Mouse (Mus musculus): ENCODE measurements around the gene Arl5c.
A peak's percentile ranks its signal among the peaks of the same experiment; 100 is the strongest.

The Arl5c gene

DNA sequence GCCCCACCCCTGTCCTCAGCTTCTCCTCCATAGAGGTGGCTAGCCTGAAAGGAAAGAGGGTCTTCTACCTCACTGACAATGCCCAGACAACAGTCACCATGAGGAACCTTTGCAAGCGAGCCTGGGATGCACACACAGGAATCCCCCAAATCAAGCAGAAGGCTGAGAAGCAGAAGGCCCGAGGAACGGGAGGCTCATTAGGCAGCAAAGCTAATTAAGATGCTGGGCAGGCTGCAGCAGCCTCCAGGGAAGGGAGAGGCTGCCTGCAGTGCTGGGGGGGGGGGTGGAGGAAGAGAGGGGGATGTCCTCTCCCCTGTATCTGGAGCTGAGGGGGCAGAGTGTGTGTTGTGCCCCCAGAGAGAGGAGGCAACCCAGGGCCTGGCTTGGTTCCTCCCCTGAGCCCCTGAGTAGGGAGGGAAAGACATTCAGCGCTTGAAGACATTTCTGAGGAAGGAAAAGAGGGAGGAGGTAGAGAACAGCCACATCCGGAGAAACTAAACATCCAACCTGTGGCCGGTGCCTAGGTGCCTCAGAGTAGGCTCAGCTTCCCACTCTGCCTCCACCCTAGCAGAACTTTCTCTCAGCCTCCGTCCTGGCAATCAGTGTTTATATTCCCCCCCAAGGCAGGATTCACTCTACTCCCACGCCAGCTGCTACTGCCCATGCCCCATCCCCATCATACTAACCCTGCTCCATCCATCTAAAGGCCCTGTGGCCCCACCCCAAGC, 24.1 kb upstream of the Arl5c start:
- no peak for DNase-seq (ENCODE audit: low read depth, low spot score)

GRCm38 (mm10) chr11:98018858-98019641, 23.1 kb upstream of the Arl5c start:
- no peak for DNase-seq (ENCODE audit: low read depth, low spot score)

DNA sequence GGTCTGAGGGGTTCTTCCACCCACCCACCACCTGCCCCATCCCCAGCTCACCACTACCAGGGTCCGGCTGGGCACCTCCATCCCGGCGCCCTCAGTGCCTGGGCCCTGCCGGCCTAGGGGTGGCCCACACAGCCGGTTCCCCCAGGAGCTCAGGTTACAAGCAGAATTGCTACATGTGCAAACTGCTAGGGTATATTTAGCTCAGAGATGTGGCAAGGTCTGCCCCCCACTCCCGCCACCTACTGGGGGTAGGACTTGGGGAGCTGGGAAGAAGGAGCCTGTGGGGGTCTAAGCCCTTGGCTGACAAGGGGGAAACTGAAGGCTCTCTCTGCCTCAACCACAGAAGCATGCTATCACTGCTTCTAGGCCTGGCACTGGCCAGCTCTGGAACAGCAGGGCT, 22.2 kb upstream of the Arl5c start:
- no peak for DNase-seq (ENCODE audit: low read depth, low spot score)

- DNase-seq (ENCODE audit: low read depth, low spot score) = no peak
These were observed 20.8 kb upstream of the Arl5c start for GRCm38 (mm10) chr11:98016824-98017223.

GRCm38 (mm10) chr11:98016177-98016576, 20.2 kb upstream of the Arl5c start:
- DNase-seq (ENCODE audit: low read depth, low spot score) = no peak

GRCm38 (mm10) chr11:98012831-98013230, 16.9 kb upstream of the Arl5c start:
- DNase-seq (ENCODE audit: low read depth, low spot score) = no peak

GRCm38 (mm10) chr11:98011716-98012115, 15.7 kb upstream of the Arl5c start:
- no peak for DNase-seq (ENCODE audit: low read depth, low spot score)

DNA sequence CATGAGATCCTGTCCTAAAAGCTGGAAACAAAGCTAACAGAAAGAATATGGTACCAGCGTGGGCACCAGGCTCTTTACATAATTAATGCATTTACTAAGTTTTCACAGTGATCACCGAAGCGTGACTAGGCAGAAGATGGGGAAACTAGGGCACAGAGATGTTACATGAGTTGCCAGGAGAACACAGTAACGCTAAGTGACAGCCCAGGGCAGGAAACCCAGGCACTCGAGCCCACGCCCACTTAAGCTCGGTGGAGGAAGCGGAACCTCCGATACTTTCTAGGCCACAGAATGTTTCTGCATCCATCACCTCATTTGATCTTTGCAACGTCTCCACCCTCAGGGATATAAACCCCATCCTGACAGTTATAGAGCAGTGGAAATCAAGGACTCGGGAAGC, 12.1 kb upstream of the Arl5c start:
- DNase-seq (ENCODE audit: low read depth, low spot score) = no peak

- DNase-seq (ENCODE audit: low read depth, low spot score) = no peak
These were observed 9.7 kb upstream of the Arl5c start for GRCm38 (mm10) chr11:98005686-98006085.

GRCm38 (mm10) chr11:98005076-98005475, 9.1 kb upstream of the Arl5c start:
- no peak for DNase-seq (ENCODE audit: low read depth, low spot score)

DNA sequence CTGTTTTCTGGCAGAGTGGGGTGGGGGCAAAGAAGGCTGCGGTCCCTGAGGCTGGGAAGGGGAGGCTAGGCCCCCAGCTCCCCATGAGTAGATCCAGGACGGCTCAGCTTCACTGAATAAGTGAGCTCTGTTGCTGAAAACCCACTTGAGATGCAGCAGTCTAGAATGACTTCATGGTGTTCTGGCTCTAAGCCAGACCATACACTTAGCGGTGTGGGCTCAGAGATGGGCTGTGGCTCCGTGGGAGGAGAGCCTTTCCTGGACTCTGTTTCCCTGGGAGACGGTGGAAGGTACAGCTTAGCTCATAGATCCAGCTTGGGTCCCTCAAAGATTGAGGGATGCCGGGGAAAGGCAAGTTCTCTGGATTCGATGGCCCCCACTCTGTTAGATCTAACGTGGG, 8.2 kb upstream of the Arl5c start:
- DNase-seq (ENCODE audit: low read depth, low spot score) = no peak

DNA sequence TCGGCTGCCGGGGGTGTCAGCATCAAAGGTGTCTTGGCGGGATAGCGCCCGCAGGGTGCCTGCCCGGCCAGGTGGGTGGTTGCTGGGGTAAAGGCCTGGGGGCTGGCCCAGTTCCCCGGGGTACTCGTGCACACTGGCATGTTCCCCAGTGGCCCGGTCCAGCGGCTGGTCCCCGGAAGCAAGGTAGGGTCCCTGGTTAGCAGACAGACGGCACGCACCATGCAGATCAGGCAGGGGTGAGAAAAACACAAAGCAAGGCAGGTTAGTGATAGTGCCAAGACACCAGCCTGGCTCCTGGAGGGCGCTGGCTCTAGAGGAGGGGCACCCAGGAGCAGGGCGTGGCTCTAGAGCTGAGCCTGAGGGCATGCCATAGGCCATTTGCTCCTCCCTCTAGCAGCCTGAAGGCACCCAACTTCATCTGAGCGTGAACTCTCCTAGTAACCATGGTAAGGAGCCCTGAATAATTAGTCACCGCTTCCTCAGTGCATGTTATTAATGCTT, 7.2 kb upstream of the Arl5c start:
- DNase-seq (ENCODE audit: low read depth, low spot score) = no peak

- peak; percentile 70 for DNase-seq (ENCODE audit: low read depth, low spot score)
These were observed 6.6 kb upstream of the Arl5c start for GRCm38 (mm10) chr11:98002627-98003026.

DNA sequence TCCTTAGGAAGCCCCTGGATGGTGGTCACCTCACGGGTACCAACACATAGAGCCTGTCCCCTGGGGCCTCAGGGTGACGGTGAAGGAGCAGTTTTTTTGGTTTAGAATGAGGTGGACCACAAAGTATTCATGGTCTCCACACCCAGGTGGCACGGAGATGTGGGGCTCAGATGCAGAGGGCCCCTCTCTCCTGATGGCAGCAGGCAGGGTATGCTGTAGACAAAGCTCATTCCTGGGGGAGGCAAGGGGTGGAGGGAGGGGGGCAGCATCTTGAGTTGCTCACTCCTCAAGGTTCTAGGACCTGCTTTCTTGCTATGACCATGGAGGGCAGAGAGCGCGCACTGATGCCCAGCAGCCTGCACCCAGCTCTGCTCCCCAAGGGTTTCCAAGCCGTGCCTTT, 6.0 kb upstream of the Arl5c start:
- no peak for DNase-seq (ENCODE audit: low read depth, low spot score)

GRCm38 (mm10) chr11:98001351-98001824, 5.4 kb upstream of the Arl5c start:
- DNase-seq (ENCODE audit: low read depth, low spot score) = no peak

DNA sequence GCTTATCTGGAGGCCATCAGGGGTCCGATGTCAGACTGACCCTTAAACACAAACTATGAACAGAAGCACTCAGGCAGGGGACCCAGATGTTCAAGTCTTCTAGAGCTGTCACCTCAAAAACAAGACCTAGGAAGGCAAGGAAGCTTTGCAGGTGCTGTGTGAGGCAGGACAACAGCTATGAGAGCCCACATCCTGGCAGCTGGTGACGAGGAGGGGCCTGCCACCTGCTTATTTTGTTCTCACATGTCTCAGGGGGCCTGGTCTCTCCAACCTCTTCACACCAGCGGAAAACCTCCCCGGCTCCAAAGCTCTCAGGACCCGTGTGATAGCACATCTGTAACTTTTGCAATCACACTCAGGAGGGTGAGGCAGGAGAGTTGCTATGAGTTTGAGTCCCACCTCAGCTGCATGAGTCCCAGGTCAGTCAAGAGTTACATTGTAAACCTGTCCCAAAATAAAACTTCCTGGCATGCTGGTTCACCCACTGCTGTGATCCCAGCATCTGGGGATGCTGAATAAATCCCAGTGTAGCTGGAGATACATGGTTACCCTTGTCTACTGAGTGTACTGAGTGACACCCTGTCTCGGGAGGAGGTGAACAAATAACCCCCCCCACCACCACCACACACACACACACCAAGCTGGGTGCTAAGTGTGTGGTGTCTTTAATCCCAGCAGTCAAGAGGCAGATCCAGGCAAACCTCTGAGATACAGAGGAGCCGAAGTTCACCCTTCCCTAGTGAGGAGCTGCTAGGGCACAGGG, 4.6 kb upstream of the Arl5c start:
- DNase-seq (ENCODE audit: low read depth, low spot score) = no peak

DNA sequence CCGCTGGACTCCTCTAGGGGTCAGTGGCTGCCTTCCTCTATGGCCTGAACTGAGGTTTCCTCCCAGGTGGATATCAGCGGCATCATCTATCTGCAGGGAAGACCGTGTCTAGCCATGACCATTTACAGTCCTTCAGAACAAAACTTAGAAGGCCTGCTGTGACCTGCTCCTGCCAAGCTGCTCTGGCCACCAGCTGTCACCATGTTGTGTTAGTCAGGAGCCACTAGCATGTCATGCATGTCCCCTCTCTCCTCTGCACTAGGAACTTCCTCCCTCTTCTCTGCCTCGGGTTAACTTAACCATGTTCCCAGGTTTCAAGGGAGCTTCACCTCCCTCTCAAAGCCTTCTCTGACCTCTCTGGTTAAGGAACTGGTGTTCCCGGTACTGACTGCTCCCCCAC, 3.8 kb upstream of the Arl5c start:
- DNase-seq (ENCODE audit: low read depth, low spot score) = no peak

DNA sequence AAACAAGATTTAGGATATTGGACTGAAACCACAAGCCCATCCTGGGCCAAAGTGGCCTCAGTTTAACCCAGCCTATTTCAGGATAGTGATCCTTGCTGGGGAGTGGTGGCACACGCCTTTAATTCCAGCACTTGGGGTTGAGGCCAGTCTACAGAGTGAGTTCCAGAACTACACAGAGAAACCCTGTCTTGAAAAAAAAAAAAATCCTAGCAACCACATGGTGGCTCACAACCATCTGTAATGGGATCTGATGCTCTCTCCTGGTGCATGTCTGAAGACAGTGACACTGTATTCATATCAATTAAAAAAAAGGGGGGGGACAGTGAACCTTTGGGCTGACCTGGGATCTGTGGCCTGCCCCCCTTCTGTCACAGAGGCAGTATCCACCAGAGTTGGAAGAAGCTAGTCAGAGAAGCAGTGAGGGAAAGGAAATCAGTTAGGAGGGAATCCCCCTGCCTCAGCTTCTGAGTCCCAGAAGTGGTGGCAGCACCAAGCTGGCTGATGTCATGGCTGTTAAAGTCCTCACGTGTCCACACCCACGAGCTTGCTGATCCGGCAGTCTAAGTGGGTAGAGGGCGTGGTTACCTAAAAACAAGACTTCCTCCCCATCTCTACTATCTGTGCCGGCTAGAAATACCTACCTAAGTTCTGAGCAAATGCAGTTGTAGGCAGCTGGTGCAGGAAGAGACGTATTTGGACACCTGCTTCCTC, 3.1 kb upstream of the Arl5c start:
- no peak for DNase-seq (ENCODE audit: low read depth, low spot score)

DNA sequence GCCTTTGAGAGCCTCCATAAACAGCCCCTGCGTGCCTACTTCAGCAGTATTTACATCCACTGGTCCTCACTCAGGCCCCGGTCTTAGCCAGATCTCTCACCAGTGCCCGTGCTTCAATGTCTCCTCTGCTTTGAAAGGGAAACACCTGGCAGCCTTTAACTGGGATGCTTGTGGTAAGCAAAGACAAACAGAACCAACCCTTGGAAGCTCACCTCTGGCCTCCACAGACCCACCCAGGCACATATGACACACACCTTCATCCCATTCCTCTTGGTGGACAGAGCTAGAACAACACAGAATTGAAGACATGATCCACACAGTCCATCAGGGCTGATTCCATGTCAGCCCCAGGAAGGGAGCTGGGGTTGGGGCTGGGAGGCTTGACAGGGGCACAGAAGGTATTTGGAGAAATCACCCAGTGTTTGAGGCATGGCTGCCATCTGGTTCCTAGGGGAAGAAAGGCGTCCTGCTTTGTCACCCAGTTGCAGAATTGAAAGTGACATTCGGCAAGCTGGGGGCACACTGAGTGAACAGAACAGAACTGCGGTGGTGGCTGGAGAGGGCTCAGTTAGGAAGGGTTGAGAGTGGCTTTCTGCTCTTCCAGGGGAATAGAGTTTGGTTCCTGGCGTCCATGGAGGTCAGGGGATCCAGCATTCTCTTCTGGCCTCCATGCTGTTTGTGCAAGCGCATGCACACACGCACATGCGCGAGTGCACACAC, 2.3 kb upstream of the Arl5c start:
- DNase-seq (ENCODE audit: low read depth, low spot score) = no peak

DNA sequence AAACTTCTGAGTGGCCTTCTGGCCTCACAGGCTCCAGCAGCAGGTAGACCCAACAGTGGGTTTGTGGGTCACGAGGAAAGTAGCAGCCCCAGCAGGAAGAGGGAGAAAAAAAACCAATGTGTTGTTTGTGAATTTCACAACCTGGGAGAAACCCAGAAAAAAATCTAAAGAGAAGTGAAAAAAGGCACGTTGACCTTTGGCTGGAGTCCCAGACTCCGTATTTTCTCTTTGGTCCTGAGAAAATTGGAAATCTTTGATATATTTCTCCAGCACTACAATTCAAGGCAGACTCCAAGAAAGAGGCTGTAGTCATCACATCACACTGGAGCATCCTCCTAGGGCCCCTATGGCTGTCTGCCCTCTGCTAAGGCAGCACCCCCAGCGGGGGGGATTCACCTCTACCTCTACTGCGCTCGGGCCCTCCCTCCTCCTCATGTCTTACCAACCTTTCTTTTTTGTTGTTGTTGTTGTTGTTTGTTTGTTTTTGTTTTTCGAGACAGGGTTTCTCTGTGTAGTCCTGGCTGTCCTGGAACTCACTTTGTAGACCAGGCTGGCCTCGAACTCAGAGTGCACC, 1.5 kb upstream of the Arl5c start:
- no peak for DNase-seq (ENCODE audit: low read depth, low spot score)

DNA sequence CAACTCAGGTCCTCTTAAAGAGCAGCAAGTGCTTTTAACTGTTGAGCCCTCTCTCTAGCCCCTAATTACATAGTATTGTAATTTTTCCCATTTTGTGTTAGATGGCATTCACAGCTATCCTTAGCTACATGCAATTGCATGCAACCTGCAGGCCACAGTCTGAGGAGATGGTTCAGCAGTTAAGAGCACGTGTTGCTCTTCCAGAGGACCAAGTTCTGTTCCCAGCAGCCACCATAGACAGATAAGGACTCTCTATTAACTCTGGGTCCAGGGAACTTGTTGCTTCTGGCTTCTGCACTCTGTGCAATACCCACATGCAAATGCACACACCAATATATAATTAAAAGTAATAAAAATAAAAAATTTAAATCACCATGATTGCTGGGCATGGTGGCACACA, 710 bp upstream of the Arl5c start:
- no peak for DNase-seq (ENCODE audit: low read depth, low spot score)

Measured in retina, postnatal 7 days (tissue).